Mouse (Mus musculus): ENCODE results near the gene Col16a1. TPM values are rescaled to one million over a fixed set of nuclear protein-coding genes. Genes with fewer than 3 reads are reported as not detected.
A peak's percentile ranks its signal among the peaks of the same experiment; 100 is the strongest.

Col16a1 gene
- total and polyA plus RNA-seq, 3 experiments = not detected

GRCm38 (mm10) chr4:130060937-130061336 lies 13.3 kb downstream of the Col16a1 start:
- H3K4me3 ChIP-seq (ENCODE audit: low read depth, low read length) = no peak overlapping the region
- peaks cover 49% of the 10 kb centered on the region for H3K27me3 ChIP-seq (ENCODE audit: insufficient read depth, low read length)
- ATAC-seq (ENCODE audit: extremely low read depth, insufficient number of reproducible peaks, low FRiP score, poor library complexity, severe bottlenecking) (no peak), DNase-seq (ENCODE audit: low spot score) (no peak)
- no peak for TF ChIP-seq CTCF (IDR thresholded peaks at IDR 0.05; ENCODE audit: low read depth, low read length)
- no peaks in the 10 kb centered on the region for H3K36me3 ChIP-seq (replicated peaks)
- no peaks in the 10 kb centered on the region for H3K9me3 ChIP-seq (replicated peaks)
- H3K4me1 ChIP-seq (ENCODE audit: insufficient read depth, low read depth, low read length) = no peaks in the 10 kb centered on the region

- DNase-seq (ENCODE audit: low spot score) (no peak), ATAC-seq (ENCODE audit: extremely low read depth, insufficient number of reproducible peaks, low FRiP score, poor library complexity, severe bottlenecking) (no peak)
- Histone ChIP-seq H3K4me1 (ENCODE audit: insufficient read depth, low read depth, low read length) (no peaks in the 10 kb centered on the region), H3K36me3 (replicated peaks) (no peaks in the 10 kb centered on the region), H3K9me3 (replicated peaks) (no peaks in the 10 kb centered on the region), H3K27me3 (ENCODE audit: insufficient read depth, low read length) (peaks cover 46% of the 10 kb centered on the region), H3K4me3 (ENCODE audit: low read depth, low read length) (no peak overlapping the region)
- TF ChIP-seq GATA1 (IDR thresholded peaks at IDR 0.05; ENCODE audit: borderline replicate concordance, low read length) (no peak), CTCF (IDR thresholded peaks at IDR 0.05; ENCODE audit: low read depth, low read length) (no peak), GATA2 (IDR thresholded peaks at IDR 0.05; ENCODE audit: borderline replicate concordance, low read depth, low read length) (no peak), POLR2AphosphoS5 (IDR thresholded peaks at IDR 0.05; ENCODE audit: insufficient replicate concordance, low read depth, low read length) (no peak), TAL1 (conservative IDR thresholded peaks at IDR 0.05; ENCODE audit: low read depth, low read length) (no peak)
Measured at GRCm38 (mm10) chr4:130063191-130063590, 15.6 kb downstream of the Col16a1 start.

GRCm38 (mm10) chr4:130066816-130067215 lies 19.2 kb downstream of the Col16a1 start:
- H3K27me3 ChIP-seq (ENCODE audit: insufficient read depth, low read length) = peaks cover 26% of the 10 kb centered on the region
- DNase-seq (ENCODE audit: low spot score) = peak; percentile 35
- no peak for ATAC-seq (ENCODE audit: extremely low read depth, insufficient number of reproducible peaks, low FRiP score, poor library complexity, severe bottlenecking)
- TF ChIP-seq GATA1 (IDR thresholded peaks at IDR 0.05; ENCODE audit: borderline replicate concordance, low read length) (no peak), GATA2 (IDR thresholded peaks at IDR 0.05; ENCODE audit: borderline replicate concordance, low read depth, low read length) (no peak), CTCF (IDR thresholded peaks at IDR 0.05; ENCODE audit: low read depth, low read length) (peak; percentile 51), TAL1 (conservative IDR thresholded peaks at IDR 0.05; ENCODE audit: low read depth, low read length) (no peak), POLR2AphosphoS5 (IDR thresholded peaks at IDR 0.05; ENCODE audit: insufficient replicate concordance, low read depth, low read length) (no peak)
- H3K4me1 ChIP-seq (ENCODE audit: insufficient read depth, low read depth, low read length) = peaks cover 2% of the 10 kb centered on the region
- no peaks in the 10 kb centered on the region for H3K36me3 ChIP-seq (replicated peaks)
- H3K9me3 ChIP-seq (replicated peaks) = no peaks in the 10 kb centered on the region
- H3K4me3 ChIP-seq (ENCODE audit: low read depth, low read length) = no peak overlapping the region

- ATAC-seq (ENCODE audit: extremely low read depth, insufficient number of reproducible peaks, low FRiP score, poor library complexity, severe bottlenecking) (no peak), DNase-seq (ENCODE audit: low spot score) (no peak)
- TF ChIP-seq POLR2AphosphoS5 (IDR thresholded peaks at IDR 0.05; ENCODE audit: insufficient replicate concordance, low read depth, low read length) (no peak), CTCF (IDR thresholded peaks at IDR 0.05; ENCODE audit: low read depth, low read length) (no peak), GATA2 (IDR thresholded peaks at IDR 0.05; ENCODE audit: borderline replicate concordance, low read depth, low read length) (no peak), TAL1 (conservative IDR thresholded peaks at IDR 0.05; ENCODE audit: low read depth, low read length) (no peak), GATA1 (IDR thresholded peaks at IDR 0.05; ENCODE audit: borderline replicate concordance, low read length) (no peak)
- peaks cover 22% of the 10 kb centered on the region; the same call in 1 of the 2 replicates for H3K27me3 ChIP-seq (ENCODE audit: insufficient read depth, low read length)
- H3K4me3 ChIP-seq (ENCODE audit: low read depth, low read length) = no peak overlapping the region
- H3K4me1 ChIP-seq (ENCODE audit: insufficient read depth, low read depth, low read length) = peaks cover 6% of the 10 kb centered on the region
- H3K36me3 ChIP-seq (replicated peaks) = no peaks in the 10 kb centered on the region
- no peaks in the 10 kb centered on the region for H3K9me3 ChIP-seq (replicated peaks)
Measured at GRCm38 (mm10) chr4:130070523-130070922, 22.9 kb downstream of the Col16a1 start.

GRCm38 (mm10) chr4:130071758-130072157 lies 24.1 kb downstream of the Col16a1 start:
- Histone ChIP-seq H3K4me3 (ENCODE audit: low read depth, low read length) (no peak overlapping the region), H3K9me3 (replicated peaks) (no peaks in the 10 kb centered on the region), H3K27me3 (ENCODE audit: insufficient read depth, low read length) (peaks cover 23% of the 10 kb centered on the region), H3K4me1 (ENCODE audit: insufficient read depth, low read depth, low read length) (peaks cover 6% of the 10 kb centered on the region), H3K36me3 (replicated peaks) (no peaks in the 10 kb centered on the region)
- DNase-seq (ENCODE audit: low spot score) (no peak), ATAC-seq (ENCODE audit: extremely low read depth, insufficient number of reproducible peaks, low FRiP score, poor library complexity, severe bottlenecking) (no peak)
- TF ChIP-seq GATA2 (IDR thresholded peaks at IDR 0.05; ENCODE audit: borderline replicate concordance, low read depth, low read length) = no peak
- TF ChIP-seq TAL1 (conservative IDR thresholded peaks at IDR 0.05; ENCODE audit: low read depth, low read length) = no peak
- no peak for TF ChIP-seq POLR2AphosphoS5 (IDR thresholded peaks at IDR 0.05; ENCODE audit: insufficient replicate concordance, low read depth, low read length)
- TF ChIP-seq GATA1 (IDR thresholded peaks at IDR 0.05; ENCODE audit: borderline replicate concordance, low read length) = no peak
- TF ChIP-seq CTCF (IDR thresholded peaks at IDR 0.05; ENCODE audit: low read depth, low read length) = no peak

GRCm38 (mm10) chr4:130073367-130073766 lies 25.7 kb downstream of the Col16a1 start:
- Histone ChIP-seq H3K27me3 (ENCODE audit: insufficient read depth, low read length) (peaks cover 31% of the 10 kb centered on the region), H3K4me1 (ENCODE audit: insufficient read depth, low read depth, low read length) (peaks cover 6% of the 10 kb centered on the region), H3K36me3 (replicated peaks) (no peaks in the 10 kb centered on the region), H3K9me3 (replicated peaks) (no peaks in the 10 kb centered on the region), H3K4me3 (ENCODE audit: low read depth, low read length) (no peak overlapping the region)
- ATAC-seq (ENCODE audit: extremely low read depth, insufficient number of reproducible peaks, low FRiP score, poor library complexity, severe bottlenecking) (no peak), DNase-seq (ENCODE audit: low spot score) (no peak)
- no peak for TF ChIP-seq CTCF (IDR thresholded peaks at IDR 0.05; ENCODE audit: low read depth, low read length)
- TF ChIP-seq POLR2AphosphoS5 (IDR thresholded peaks at IDR 0.05; ENCODE audit: insufficient replicate concordance, low read depth, low read length) = no peak
- no peak for TF ChIP-seq GATA1 (IDR thresholded peaks at IDR 0.05; ENCODE audit: borderline replicate concordance, low read length)
- no peak for TF ChIP-seq TAL1 (conservative IDR thresholded peaks at IDR 0.05; ENCODE audit: low read depth, low read length)
- no peak for TF ChIP-seq GATA2 (IDR thresholded peaks at IDR 0.05; ENCODE audit: borderline replicate concordance, low read depth, low read length)
